Mouse (Mus musculus) liver, embryonic 16.5 days (tissue): ENCODE measurements around the gene Pcolce. TPM values are rescaled to one million over a fixed set of nuclear protein-coding genes. Genes with fewer than 3 reads are reported as not detected.

ENCODE experiments used
- ATAC-seq: fragments of 200-750 bp; cut with Nextera tagmentation; 2 replicates; pipeline ENCODE4 v1.8.0; 2017; ENCODE audit warnings: low read depth, mild to moderate bottlenecking, moderate number of reproducible peaks, moderate library complexity
- H3K27ac ChIP-seq: fragments of 300-500 bp; sonication (generic); 2 replicates; pipeline ENCODE4 v1.5.1; 2014; ENCODE audit warnings: mild to moderate bottlenecking, low read length
- H3K27me3 ChIP-seq: fragments of 300-500 bp; sonication (generic); 2 replicates; pipeline ENCODE4 v1.6.1; 2014; ENCODE audit warnings: low read depth, low read length, mixed read lengths; ENCODE audit not compliant: control insufficient read depth, insufficient read depth
- H3K36me3 ChIP-seq: fragments of 300-500 bp; sonication (generic); 2 replicates; pipeline ENCODE4 v1.6.1; 2014; ENCODE audit warnings: mild to moderate bottlenecking; ENCODE audit not compliant: control insufficient read depth, insufficient read depth
- H3K4me1 ChIP-seq: fragments of 300-500 bp; sonication (generic); 2 replicates; pipeline ENCODE4 v1.6.1; 2014; ENCODE audit warnings: low read depth, low read length, mixed read lengths; ENCODE audit not compliant: control insufficient read depth
- H3K4me2 ChIP-seq: fragments of 300-500 bp; sonication (generic); 2 replicates; pipeline ENCODE4 v1.6.1; 2014; ENCODE audit warnings: low read depth, low read length, mixed read lengths
- H3K4me3 ChIP-seq: fragments of 300-500 bp; sonication (generic); 2 replicates; pipeline ENCODE4 v1.5.1; 2014; ENCODE audit warnings: low read depth, mild to moderate bottlenecking, low read length
- H3K9ac ChIP-seq: fragments of 300-500 bp; sonication (generic); 2 replicates; pipeline ENCODE4 v1.6.1; 2014; ENCODE audit warnings: low read depth, low read length
- H3K9me3 ChIP-seq: fragments of 300-500 bp; sonication (generic); replicated peaks from 2 replicates; pipeline ENCODE4 v1.6.1; 2016; ENCODE audit warnings: low read length; ENCODE audit not compliant: control insufficient read depth
- WGBS: fragments of 180-500 bp; shearing (Covaris S2); extraction: QIAGEN DNeasy Blood & Tissue Kit; methylation state at CpG from one replicate; pipeline ENCODE4 v1.1.7; 2014; ENCODE audit not compliant: insufficient replicate concordance; 5-methylcytosine and 5-hydroxymethylcytosine counted together
- polyA plus RNA-seq: library from polyadenylated mRNA; unstranded; fragments of >200 nt; fragmentation: Nextera tagmentation; extraction: Ambion mirVana; gene quantifications from 2 replicates; pipeline ENCODE4 v1.2.1, GENCODE M21; 2015

The Pcolce gene
- polyA plus RNA-seq, 1 experiment from 2014 or later = 21.5 TPM

GRCm38 (mm10) chr5:137590507-137590906 is 23.1 kb downstream of the Pcolce start:
- Histone ChIP-seq H3K9ac (no peak overlapping the region), H3K4me3 (no peak overlapping the region), H3K27ac (no peak overlapping the region), H3K4me2 (no peak overlapping the region), H3K27me3 (no peaks in the 10 kb centered on the region), H3K9me3 (peaks cover 6% of the 10 kb centered on the region; the same call in 1 of the 2 replicates), H3K4me1 (no peaks in the 10 kb centered on the region), H3K36me3 (peaks cover 10% of the 10 kb centered on the region)
- ATAC-seq = no peak
- 70% methylated on average over 5 of the region's 5 CpGs for WGBS

DNA sequence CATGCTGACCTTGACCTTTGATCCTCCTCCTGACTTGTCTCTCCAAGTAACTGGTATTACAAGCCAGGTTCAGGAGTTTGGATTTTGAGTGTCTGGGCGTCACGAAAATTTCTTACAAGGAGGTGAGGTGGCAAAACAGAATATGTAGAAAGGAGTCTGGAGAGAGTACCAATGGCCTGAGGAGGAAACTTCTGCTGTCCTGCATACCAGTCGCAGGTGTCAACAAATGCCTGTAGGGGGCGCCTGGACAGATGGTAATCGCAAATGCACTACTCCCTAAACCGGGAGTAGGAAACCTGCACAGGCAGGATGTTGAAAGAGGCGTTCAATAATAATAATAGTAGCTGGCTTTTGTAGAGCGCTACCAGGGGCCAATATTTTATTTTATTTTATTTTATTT is 28.6 kb downstream of the Pcolce start:
- Histone ChIP-seq H3K4me1 (no peaks in the 10 kb centered on the region; the same call in 1 of the 2 replicates), H3K27ac (no peak overlapping the region), H3K4me3 (no peak overlapping the region), H3K9me3 (peaks cover 6% of the 10 kb centered on the region; the same call in 1 of the 2 replicates), H3K27me3 (no peaks in the 10 kb centered on the region), H3K4me2 (no peak overlapping the region), H3K36me3 (peaks cover 22% of the 10 kb centered on the region), H3K9ac (no peak overlapping the region)
- ATAC-seq = no peak
- WGBS = 28% methylated on average over 8 of the region's 8 CpGs

- Histone ChIP-seq H3K9me3 (peaks cover 6% of the 10 kb centered on the region; the same call in 1 of the 2 replicates), H3K4me2 (peak overlapping the region; percentile 22; the same call in 1 of the 2 replicates), H3K27ac (no peak overlapping the region), H3K27me3 (no peaks in the 10 kb centered on the region), H3K36me3 (peaks cover 30% of the 10 kb centered on the region), H3K9ac (no peak overlapping the region), H3K4me1 (no peaks in the 10 kb centered on the region; the same call in 1 of the 2 replicates), H3K4me3 (peak overlapping the region; percentile 14)
- WGBS = 36% methylated on average over 27 of the region's 27 CpGs
- no peak for ATAC-seq
Observed at GRCm38 (mm10) chr5:137583670-137584169, 29.9 kb downstream of the Pcolce start.

GRCm38 (mm10) chr5:137582702-137583101 is 30.9 kb downstream of the Pcolce start:
- no peaks in the 10 kb centered on the region; the same call in 1 of the 2 replicates for H3K4me1 ChIP-seq
- no peaks in the 10 kb centered on the region for H3K27me3 ChIP-seq
- no peak overlapping the region for H3K9ac ChIP-seq
- peaks cover 36% of the 10 kb centered on the region for H3K36me3 ChIP-seq
- peaks cover 5% of the 10 kb centered on the region; the same call in 1 of the 2 replicates for H3K9me3 ChIP-seq
- WGBS = 64% methylated on average over 8 of the region's 8 CpGs
- ATAC-seq = no peak
- no peak overlapping the region for H3K4me2 ChIP-seq
- no peak overlapping the region for H3K27ac ChIP-seq
- H3K4me3 ChIP-seq = no peak overlapping the region

- H3K4me3 ChIP-seq = no peak overlapping the region
- H3K4me2 ChIP-seq = no peak overlapping the region
- H3K4me1 ChIP-seq = no peaks in the 10 kb centered on the region; the same call in 1 of the 2 replicates
- H3K27ac ChIP-seq = no peak overlapping the region
- H3K9ac ChIP-seq = no peak overlapping the region
- WGBS = 48% methylated on average over 6 of the region's 6 CpGs
- no peaks in the 10 kb centered on the region for H3K9me3 ChIP-seq
- ATAC-seq = peak; percentile 59
- peaks cover 35% of the 10 kb centered on the region for H3K36me3 ChIP-seq
- no peaks in the 10 kb centered on the region for H3K27me3 ChIP-seq
Observed at GRCm38 (mm10) chr5:137580246-137580645, 33.3 kb downstream of the Pcolce start.

DNA sequence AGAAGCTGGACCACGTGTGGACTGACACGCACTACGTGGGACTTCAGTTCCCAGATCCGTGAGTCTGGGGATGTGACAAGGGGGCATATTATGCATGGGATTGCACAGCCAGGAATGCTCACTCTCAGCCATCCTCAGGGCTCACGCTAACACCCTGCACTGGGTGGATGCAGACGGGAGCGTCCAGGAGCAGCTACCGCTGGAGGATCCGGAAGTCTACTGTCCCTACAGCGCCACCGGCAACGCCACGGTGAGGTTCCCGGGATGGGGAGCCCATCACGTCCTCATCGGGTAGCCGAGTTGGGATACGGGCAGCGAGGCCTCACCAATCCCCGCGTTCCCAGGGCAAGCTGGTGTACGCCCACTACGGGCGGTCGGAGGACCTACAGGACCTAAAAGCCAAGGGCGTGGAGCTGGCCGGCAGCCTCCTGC is 39.1 kb downstream of the Pcolce start:
- Histone ChIP-seq H3K9me3 (no peaks in the 10 kb centered on the region), H3K27ac (no peak overlapping the region), H3K9ac (no peak overlapping the region), H3K36me3 (peaks cover 28% of the 10 kb centered on the region), H3K27me3 (no peaks in the 10 kb centered on the region), H3K4me3 (no peak overlapping the region), H3K4me2 (peak overlapping the region; percentile 14; the same call in 1 of the 2 replicates), H3K4me1 (peaks cover 26% of the 10 kb centered on the region)
- 54% methylated on average over 27 of the region's 27 CpGs for WGBS
- no peak for ATAC-seq

DNA sequence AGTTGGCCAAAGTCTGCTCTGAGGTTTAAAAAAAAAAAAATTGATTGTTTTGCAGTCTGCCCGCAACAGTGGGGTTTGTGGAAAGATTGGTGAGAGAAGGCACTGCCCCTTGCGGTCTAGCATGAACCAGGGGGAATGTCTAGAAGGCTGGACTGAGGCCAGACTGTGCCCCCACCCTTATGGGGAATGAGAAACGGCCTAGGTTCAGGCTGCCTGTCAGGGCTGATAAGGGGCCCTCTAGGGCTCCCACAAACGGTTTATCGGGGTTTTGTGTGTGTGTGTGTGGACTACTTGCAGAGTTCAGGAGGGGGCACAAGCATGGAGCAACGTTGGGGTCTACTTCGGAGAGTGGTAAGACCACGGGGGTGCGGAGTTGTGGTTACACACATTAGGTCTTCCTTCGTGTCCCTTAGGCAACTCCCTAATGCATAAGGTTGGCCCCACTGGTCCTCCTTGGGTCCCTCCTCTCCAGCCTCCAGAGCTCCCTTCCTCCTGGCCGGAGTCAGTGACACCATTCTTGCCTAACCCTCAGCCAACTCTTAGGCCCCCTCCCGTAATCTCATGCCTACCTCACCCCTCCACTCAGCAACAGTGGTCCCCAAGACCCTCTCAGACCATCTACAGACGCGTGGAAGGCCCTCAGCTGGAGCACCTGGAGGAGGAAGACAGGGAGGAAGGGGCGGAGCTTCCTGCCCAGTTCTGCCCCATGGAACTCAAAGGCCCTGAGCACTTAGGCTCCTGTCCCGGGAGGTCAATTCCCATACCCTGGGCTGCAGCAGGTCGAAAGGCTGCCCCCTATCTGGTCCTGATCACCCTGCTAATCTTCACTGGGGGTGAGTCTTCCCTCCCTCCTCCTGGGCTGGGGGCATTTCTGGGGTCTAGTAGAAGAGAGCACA is 42.6 kb downstream of the Pcolce start:
- Histone ChIP-seq H3K36me3 (peaks cover 6% of the 10 kb centered on the region), H3K27me3 (no peaks in the 10 kb centered on the region; the same call in 1 of the 2 replicates), H3K9ac (peak overlapping the region; percentile 79), H3K4me3 (peak overlapping the region; percentile 69), H3K27ac (peak overlapping the region; percentile 91), H3K9me3 (no peaks in the 10 kb centered on the region), H3K4me2 (peak overlapping the region; percentile 96), H3K4me1 (peaks cover 40% of the 10 kb centered on the region)
- ATAC-seq = peak; percentile 93
- WGBS = 9% methylated on average over 17 of the region's 17 CpGs

DNA sequence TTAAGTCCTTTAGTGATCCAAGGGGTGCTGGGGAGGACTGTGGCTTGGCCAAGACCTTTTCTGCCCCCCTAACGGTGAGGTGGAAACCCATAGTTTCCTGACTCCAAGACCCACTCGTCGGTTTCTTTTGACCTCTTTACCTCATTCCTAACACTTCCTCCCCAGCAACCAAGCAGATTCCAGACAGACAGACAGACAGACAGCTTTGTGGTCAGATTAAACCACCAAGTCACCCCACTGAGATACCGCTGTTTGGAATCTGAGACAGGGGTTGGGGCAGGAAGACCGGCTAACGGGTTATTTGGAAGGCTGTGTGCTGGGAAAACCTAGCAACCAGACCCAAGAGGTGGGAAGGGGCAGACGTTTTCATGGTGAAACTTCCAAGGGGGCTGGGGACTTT is 43.4 kb downstream of the Pcolce start:
- peaks cover 40% of the 10 kb centered on the region for H3K4me1 ChIP-seq
- peak overlapping the region; percentile 79 for H3K9ac ChIP-seq
- H3K4me3 ChIP-seq = peak overlapping the region; percentile 69
- no peaks in the 10 kb centered on the region; the same call in 1 of the 2 replicates for H3K27me3 ChIP-seq
- H3K4me2 ChIP-seq = peak overlapping the region; percentile 96
- H3K9me3 ChIP-seq = no peaks in the 10 kb centered on the region
- peak overlapping the region; percentile 91 for H3K27ac ChIP-seq
- WGBS = 2% methylated on average over 7 of the region's 7 CpGs
- ATAC-seq = no peak
- H3K36me3 ChIP-seq = peaks cover 6% of the 10 kb centered on the region

- H3K4me1 ChIP-seq = peaks cover 40% of the 10 kb centered on the region
- H3K27me3 ChIP-seq = no peaks in the 10 kb centered on the region; the same call in 1 of the 2 replicates
- peak within 1 kb of the TSS; percentile 79 for H3K9ac ChIP-seq
- peak; percentile 81 for ATAC-seq
- peaks cover 5% of the 10 kb centered on the region for H3K36me3 ChIP-seq
- H3K4me3 ChIP-seq = peak within 1 kb of the TSS; percentile 69
- H3K9me3 ChIP-seq = no peaks in the 10 kb centered on the region
- 8% methylated on average over 9 of the region's 9 CpGs for WGBS
- peak within 1 kb of the TSS; percentile 96 for H3K4me2 ChIP-seq
- peak within 1 kb of the TSS; percentile 91 for H3K27ac ChIP-seq
Observed at GRCm38 (mm10) chr5:137569665-137570064, 43.9 kb downstream of the Pcolce start, which contains the start of gene Tfr2. Gene Tfr2 (plus strand): TSS chr5:137569840.
